Mouse (Mus musculus) adrenal gland, postnatal 4 days (tissue): ENCODE measurements at regions not wholly inside any gene's neighbourhood (a gene's known extent, or its start where the extent isn't known, plus 50 kb on each side); places are given as distances from the start of the nearest gene placed in this dataset.
A peak's percentile ranks its signal among the peaks of the same experiment; 100 is the strongest.

ENCODE experiments used
- DNase-seq, 2 experiments: peaks; one replicate each; pipeline ENCODE4 v3.0.0; 2021 to 2022; ENCODE audit warnings: low spot score in 2 of 2, mixed read lengths in 2 of 2

GRCm38 (mm10) chr9:117870616-117871015 lies 169.7 kb upstream of the Azi2 start:
- DNase-seq = no peak

- DNase-seq = no peak
These were observed 176.4 kb upstream of the Azi2 start for GRCm38 (mm10) chr9:117863944-117864343.

GRCm38 (mm10) chr9:117863318-117863717 lies 177.0 kb upstream of the Azi2 start:
- DNase-seq = no peak

- DNase-seq = peak in 1 of 2 experiments; percentile 19
These were observed 180.7 kb upstream of the Azi2 start for GRCm38 (mm10) chr9:117859580-117860045.

- DNase-seq = no peak
These were observed 196.8 kb upstream of the Azi2 start for GRCm38 (mm10) chr9:117843531-117843930.

- no peak for DNase-seq
These were observed 203.5 kb upstream of the Azi2 start for GRCm38 (mm10) chr9:117836696-117837380.

GRCm38 (mm10) chr9:117833586-117833985 lies 203.9 kb upstream of the Rbms3 start:
- no peak for DNase-seq

GRCm38 (mm10) chr9:117814661-117815060 lies 184.9 kb upstream of the Rbms3 start:
- no peak for DNase-seq

GRCm38 (mm10) chr9:117813216-117813615 lies 183.5 kb upstream of the Rbms3 start:
- DNase-seq = no peak

- no peak for DNase-seq
These were observed 176.1 kb upstream of the Rbms3 start for GRCm38 (mm10) chr9:117805812-117806211.

- DNase-seq = no peak
These were observed 154.5 kb upstream of the Rbms3 start for GRCm38 (mm10) chr9:117784186-117784591.

- no peak for DNase-seq
These were observed 124.9 kb upstream of the Rbms3 start for GRCm38 (mm10) chr9:117754651-117755050.

GRCm38 (mm10) chr9:117753466-117753865 lies 123.8 kb upstream of the Rbms3 start:
- no peak for DNase-seq

GRCm38 (mm10) chr9:117744906-117745305 lies 115.2 kb upstream of the Rbms3 start:
- no peak for DNase-seq

- DNase-seq = no peak
These were observed 99.7 kb upstream of the Rbms3 start for GRCm38 (mm10) chr9:117729366-117729765.

- DNase-seq = no peak
These were observed 90.5 kb upstream of the Rbms3 start for GRCm38 (mm10) chr9:117720161-117720598.

- DNase-seq = no peak
These were observed 87.6 kb upstream of the Rbms3 start for GRCm38 (mm10) chr9:117717346-117717745.

- DNase-seq = no peak
These were observed 86.8 kb upstream of the Rbms3 start for GRCm38 (mm10) chr9:117716476-117716875.

- no peak for DNase-seq
These were observed 85.3 kb upstream of the Rbms3 start for GRCm38 (mm10) chr9:117714741-117715675.

- DNase-seq = no peak
These were observed 83.4 kb upstream of the Rbms3 start for GRCm38 (mm10) chr9:117713121-117713520.

GRCm38 (mm10) chr9:117711793-117712192 lies 82.1 kb upstream of the Rbms3 start:
- no peak for DNase-seq

GRCm38 (mm10) chr9:117710966-117711365 lies 81.3 kb upstream of the Rbms3 start:
- no peak for DNase-seq
